Mouse (Mus musculus): Measurements from ENCODE around the gene Ralgps1.

DNA sequence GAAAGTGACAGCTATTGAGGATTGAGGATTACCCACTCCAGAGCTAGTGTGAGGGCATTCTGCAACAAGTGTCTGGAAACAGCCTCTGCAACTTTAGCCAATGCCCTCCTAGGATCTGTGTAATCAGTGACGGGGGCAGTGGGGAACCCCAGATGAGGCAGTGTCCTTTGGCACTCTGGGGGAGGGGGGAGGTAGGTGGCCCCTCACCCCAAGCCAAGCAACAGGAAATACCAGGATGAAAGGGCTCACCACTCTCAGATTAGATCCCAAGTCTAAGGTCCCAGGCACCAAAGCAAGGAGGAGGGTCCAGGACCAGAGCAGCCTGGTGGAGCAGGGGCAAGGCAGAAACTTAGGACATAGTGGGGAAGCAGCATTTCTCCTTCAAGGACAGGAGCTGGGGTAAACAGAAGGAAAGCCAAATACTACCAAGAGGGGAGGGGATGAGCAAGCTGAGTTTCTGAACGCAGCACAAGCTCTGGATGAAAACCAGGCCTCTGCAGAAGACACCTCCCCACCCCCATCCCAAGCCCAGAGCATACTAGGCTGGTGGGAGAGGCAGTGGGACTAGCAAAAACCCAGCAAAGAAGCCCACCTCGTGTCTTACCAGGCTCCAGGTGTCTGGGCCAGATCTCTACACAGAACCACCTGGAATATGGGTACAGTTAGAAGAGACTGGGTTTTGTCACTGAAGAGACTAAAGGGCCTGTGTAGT lies 121.2 kb downstream of the Ralgps1 start:
- TF ChIP-seq CTCF (IDR thresholded peaks at IDR 0.05) = no peak
- TF ChIP-seq EP300 (IDR thresholded peaks at IDR 0.05) = no peak
